Mouse (Mus musculus) liver (tissue): ENCODE measurements around the gene Tmem163.

Experiments used
- DNase-seq: peaks from one replicate; pipeline ENCODE4 v3.0.0-alpha.2; 2020; ENCODE audit warnings: mixed read lengths

The Tmem163 gene

DNA sequence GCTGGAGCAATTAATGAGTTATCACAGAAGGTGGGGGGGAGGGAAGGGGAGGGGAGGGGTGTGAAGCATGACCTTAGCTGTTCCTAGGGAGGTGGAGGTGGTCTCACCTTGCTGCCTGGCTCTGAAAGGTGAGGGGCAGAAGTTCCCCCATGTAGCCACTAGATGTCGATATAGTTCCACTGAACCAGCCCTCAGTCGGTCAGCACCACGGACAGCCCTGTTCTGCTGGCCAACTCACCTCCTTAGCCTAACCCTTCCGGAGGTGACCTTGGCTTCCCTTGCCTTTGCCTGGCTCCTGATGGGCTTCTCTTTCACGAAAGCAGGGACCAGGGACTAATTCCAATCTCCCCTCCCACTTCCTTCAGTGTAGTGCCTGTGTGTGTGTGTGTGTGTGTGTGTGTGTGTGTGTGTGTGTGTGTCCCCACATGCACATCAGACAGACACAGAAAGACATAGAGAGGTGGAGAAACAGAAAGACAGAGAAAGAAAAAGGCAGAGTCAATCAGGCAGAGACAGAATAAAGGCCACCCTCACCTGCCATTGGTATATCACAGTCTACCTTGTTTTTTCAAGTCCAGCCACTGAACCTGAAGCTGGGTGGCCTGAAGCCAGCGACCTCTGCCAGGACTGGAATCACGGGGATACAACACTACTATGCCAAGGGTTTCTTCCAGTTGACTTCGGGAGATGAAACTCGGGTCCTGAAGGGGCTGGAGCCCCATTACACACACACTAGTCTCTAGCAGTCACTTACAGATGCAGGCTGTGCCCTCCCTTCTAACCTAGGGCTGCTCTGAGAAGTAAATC lies 182.4 kb downstream of the Tmem163 start:
- DNase-seq = peak; percentile 52

DNA sequence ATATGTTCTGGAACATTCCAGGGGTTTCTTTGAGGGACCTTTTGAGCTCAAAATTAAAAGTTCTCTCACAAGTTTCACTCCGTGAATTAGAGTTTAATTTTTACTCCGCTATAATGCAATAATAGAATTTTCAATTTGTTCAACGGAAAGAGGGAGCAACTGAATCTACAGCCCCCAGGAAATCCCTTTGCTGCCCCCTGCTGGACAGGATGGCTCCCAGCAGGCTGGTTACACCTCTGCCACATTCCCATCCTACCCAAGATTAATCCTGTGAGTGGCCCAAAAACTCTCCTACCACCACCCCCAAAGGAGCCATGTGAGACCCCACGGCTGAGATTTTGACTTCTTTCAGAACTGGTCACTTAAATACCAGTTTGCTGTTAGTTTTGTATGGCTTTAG lies 192.2 kb downstream of the Tmem163 start:
- peak; percentile 47 for DNase-seq

DNA sequence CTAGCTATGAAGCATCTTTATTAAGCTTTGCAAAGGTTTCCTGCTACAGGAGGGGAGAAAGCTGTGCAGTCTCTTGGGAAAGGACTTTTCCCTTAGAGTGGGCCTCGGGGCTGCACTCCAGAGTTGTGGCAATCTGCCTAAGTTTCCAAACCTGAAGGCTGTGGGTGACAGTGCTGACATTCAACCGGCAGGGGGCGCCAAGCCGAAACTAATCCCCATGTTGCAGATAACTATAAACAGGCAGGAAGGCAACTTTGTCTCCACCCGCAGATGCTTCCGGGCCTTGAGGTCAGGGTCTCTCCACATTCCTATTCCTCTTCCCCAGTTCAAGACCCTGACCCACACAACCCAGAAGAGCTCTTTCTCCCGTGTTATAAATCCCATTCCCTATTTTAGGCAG lies 194.5 kb downstream of the Tmem163 start:
- peak; percentile 56 for DNase-seq

DNA sequence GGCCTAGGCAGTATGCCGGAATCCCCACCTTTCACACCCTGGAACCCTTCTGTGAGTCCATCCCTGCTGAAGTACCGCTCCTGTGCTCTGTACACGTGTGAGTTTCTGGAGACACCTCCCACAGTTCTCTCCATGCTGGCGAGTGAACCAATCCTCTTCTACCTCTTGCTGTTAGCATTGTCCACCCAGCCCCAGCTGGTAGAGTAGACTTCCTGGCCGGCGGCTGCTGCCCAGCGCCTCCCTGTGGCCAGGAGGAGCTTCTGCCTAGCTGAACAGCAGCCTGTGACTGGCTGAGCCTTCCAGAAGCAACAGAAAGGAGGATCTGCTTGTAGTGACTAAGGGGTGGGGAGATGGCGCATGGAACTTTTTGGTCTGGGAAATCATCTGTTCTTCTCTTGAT lies 195.2 kb downstream of the Tmem163 start:
- no peak for DNase-seq

DNA sequence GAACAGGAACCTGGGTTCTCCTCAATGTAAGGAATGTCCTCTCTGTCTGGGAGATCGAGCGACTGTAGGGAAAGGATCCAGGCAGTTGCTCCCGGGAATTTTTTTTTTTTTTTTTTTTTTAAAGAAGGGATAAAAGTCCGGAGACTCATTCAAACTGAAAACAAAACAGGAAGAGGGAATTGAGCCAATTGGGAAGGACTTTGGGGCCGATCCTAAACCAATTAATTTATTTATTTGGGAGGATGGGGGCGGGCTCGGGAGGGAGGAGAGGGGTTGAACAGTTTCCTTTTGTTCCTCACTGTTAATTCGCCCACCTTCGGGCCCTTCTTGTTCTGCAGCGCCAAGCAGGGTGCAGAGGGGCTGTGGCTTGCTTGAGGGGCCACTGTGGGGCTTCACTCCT lies 196.4 kb downstream of the Tmem163 start:
- no peak for DNase-seq

DNA sequence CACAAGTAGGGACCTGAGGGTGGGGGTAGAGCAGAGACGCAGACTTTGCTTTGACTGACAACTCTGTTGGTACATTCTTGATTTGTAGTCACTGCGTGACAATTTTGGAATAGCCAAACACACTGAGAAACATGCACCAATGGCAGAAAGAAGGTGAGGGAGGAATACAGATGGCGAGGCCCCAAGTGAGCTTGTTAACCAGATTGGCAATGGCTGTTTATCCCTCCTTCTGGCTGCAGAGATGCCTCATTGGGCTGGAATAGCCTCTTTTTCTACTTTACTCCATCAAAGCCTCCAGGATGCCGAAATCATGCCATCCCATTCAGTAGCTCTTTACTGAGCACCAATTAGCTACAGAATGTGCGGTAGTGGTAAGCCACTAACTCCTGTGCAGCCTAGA lies 203.6 kb downstream of the Tmem163 start:
- no peak for DNase-seq

DNA sequence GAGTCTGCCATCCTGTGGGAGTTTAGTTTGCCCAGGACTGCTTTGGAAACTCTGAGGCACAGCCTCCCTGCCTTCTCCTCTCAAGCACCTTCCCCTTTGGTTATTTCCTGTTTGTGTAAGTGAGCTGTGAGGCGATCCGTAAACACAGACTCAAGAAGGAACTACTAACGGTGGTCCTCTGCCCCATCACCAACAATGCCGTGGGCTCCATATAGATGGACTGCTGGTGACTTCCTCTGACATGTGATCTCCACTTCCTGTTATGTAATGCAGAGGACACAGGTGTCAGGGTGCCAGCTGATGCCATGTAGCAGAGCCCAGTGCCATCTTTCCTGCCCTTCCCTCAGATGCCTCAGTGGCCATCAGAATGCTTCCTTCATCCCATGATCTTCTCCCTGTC lies 209.2 kb downstream of the Tmem163 start:
- no peak for DNase-seq

DNA sequence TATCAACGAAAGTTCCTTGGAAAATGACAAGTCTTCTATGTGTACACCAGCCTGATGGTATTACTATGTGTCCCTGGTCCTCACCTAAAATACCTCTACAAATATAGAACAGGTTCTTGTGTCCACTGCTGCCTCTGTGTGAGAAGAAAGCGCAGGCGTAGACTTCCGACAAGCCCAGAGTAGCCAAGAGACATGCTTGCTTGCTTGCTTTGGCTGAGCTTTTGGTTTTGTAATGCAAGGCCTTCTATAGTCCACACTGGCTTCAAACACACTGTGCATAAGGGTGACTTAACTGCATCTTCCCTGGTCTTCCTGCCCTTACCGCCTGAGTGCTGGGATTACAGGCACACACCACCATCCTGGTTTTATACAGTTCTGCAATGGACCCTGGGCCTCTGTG lies 212.1 kb downstream of the Tmem163 start:
- no peak for DNase-seq

DNA sequence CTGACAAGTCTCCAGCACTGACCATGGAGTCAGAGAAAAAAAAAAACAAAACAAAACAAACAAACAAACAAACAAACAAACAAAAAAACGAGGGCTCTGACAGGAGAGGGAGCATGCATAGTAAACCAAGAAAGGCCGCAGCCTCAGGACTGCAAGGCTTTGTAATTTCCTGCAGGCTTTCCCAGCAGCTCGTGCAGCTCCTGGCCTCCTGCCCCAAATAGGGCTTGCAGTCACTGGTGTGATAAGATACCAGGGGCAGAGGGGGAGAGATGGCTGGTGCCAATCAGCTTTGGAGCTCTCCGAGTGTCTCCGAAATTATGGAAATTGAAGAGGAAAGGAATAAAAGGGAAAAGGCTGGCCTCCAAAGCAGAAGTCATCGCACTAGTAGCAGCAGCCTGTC lies 214.1 kb downstream of the Tmem163 start:
- no peak for DNase-seq

DNA sequence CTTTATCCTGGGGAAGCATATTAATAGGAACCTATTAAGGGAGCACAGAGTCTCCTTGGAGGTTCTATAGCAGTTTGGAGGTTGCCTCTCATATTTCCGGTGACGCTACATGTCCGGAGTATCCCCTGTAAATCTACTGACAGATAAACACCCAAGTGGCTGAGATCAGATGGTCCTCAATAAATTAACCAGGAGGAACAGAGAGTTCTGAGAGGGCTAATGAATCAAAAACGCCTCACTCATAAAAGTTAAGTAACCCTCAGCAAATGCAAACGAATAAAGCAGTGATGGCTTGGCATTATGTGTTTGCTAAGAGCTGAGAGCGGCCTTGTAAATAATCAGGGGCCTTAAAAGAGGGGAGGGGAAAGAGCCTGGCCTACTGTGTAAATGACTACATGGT lies 215.3 kb downstream of the Tmem163 start:
- DNase-seq = no peak

DNA sequence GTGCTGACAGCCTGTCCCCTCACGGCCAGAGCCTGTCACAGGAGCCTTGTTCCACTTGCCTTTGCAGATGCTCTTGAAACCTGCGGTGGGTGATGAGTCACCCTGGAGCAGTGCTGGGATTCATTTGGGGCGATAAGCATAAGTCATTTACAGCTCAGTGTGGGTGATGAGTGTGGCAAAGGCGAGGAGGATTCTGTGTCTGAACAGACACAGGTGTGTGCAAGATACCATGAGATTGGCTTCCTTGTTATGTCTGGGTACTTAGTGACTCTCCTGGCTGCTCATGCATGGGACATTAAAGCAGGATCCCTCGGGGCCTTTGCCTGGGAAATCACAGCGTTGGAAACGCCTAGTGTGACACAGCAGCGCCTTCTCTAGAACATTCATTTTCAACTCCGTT lies 218.3 kb downstream of the Tmem163 start:
- DNase-seq = no peak

DNA sequence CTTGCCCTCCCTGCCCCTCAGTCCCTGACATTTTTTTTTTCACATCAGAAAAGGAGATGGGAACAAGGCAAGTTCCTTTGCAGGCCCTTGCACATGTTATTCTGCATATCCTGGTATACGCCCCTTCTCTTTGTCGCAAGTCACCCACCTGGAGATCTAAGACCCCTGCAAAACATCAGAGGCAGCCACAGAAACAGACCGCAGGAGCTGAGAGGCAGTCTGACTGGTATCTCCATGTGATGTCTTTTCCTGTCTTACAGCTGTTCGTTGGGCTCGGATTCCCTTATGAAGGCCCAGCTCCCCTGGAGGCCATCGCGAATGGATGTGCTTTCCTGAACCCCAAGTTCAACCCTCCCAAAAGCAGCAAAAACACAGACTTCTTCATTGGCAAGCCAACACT lies 219.8 kb downstream of the Tmem163 start:
- no peak for DNase-seq

DNA sequence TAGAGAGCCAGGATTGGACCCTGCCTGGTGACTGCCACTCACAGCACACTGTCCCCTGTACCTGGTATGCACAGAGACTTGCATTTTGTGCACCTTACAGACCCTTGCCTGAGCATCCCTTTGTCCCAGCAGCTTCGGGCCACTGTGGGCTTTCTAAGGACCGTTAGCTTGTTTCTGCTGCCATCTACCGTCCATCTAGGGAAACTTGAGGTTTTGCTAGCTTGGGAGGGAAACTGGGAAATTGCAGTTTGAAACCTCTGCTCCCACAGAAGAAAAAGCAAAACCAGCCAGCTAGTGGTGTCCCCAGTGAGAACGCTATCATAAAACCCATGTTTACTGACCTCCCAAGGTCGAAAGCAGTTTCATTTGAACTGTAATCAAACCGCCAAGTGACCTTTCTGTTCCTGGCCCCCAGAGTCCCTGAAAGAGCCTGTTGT lies 220.3 kb downstream of the Tmem163 start:
- peak; percentile 33 for DNase-seq

DNA sequence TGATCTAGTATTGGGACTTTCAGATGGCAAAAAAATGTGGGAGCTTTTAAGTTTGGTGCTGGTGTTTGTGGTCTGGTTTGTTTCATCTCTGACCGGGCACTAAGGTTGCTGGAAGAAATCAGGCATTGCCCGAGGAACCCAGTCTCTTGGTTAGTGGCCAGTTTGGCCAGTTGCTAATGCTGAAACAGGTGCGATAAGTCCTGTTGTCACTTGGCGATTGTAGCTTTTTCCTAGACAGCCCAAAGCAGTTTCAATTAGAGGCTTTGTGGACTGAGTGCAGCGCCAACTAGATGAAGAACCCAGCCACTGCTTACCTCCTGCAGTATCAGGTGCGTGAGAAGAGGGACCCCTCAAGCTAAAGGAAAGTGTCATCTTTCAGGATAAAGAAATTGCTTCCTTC lies 226.0 kb downstream of the Tmem163 start:
- DNase-seq = no peak

DNA sequence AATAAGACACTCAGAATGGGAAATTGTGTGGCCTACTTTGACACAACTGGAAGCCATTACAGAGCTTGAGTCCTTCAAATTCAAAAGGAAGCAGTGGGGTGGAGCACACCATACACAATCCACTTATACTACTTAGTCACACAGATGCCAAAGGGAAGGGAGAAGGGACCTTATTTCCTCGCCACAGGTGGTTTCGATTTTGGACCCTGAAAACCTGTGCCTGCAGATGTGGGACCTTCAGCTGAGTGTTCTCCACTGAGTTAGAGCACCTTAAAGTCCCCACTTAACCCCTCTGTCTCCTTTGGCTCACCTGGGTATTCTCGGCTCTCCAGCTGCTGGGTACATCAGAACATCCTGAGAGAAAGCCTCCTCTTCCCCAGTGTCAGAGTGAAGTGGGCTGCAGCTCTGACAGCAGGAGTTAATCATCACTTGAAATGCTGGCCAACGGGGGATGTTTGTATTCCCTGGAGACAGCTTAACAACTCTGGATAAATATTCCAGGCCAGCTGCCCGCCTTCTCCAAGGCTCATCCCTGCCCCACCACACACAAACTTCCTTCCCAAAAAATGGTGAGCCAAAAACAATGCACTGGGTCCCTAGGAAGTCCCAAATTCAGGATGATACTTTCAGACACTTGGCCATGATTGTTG lies 234.4 kb downstream of the Tmem163 start:
- DNase-seq = no peak

DNA sequence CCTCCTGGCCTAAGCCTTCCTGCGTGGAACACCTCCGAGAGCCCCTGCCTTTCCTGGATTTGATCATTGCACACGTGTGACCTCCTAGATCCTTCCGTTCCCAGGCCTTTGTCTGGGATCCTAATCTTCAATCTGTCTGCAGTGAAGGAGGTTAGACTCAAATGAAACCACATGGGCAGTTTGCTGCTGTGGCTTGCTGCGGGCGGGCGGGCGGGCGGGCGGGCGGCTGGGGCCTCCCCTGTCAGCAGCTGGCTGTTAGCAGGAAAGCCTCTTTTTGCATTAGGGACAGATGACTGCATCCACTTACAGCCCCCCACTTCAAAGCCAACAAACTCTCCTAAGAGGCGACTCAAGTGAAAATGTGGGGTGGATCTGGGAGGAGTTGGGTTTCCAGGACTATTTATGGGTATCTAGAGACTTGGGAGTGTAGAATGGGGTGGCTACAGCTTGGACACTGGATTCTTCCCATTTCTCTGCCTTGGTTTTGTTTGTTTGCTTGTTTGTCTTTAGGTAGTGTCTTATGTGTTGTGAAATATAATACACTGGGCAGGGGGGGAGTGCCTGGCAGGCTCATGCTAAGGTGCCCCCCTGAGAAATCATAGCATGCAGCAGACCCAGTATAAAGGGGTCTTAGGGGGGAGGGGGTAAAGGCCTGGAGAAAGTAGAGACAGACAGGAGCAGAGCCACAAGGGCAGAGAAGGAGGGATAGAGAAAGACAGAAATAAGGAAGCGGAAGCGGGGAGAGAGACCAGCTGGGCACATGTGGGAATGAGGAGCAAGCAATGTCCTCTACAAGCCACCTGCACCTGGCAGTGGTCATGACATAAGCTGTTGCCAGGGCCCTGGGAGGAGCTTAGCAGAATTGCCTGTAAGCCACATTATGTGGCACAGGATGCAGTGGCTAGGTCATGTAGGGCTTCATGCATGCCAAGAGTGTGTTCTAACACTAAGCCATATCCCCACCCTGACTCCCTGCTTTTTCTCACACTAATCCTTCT lies 236.2 kb downstream of the Tmem163 start:
- no peak for DNase-seq

DNA sequence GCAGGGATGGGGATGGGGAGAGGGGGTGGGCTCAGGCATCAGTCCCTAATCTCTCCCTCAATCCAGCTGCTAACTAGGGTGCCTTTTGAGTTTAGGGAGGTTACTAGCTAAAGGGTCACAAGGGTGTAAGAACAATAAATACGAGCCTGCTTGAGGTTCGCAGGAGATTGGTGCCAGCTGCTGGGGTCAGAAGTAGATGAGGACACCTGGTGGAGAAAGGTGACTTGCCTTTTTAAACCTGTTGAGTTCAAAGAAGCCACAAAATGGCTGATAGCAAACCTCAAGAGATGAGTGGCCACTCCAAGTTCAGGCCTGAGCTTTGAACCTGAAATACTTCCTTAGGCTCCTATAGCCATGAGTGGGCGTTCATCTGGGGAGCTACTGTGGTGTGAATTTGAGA lies 237.6 kb downstream of the Tmem163 start:
- DNase-seq = no peak

DNA sequence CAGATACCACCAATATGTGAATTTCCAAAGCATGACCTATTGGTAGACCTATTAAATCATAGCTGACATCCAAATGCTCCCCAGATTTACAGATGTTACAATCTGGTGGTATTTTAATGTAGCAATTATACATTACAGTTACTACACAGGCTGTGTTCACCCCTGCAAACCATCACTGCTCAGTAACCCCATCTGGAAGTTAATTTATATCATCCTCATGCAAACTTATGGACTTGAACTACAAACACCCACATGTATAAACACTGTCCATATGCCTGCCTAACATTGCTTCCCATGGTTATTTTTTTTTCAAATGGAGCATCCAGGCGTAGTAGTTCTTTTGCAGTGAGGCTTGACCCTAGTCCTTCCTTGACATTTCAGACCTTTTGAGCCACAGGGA lies 238.3 kb downstream of the Tmem163 start:
- no peak for DNase-seq

DNA sequence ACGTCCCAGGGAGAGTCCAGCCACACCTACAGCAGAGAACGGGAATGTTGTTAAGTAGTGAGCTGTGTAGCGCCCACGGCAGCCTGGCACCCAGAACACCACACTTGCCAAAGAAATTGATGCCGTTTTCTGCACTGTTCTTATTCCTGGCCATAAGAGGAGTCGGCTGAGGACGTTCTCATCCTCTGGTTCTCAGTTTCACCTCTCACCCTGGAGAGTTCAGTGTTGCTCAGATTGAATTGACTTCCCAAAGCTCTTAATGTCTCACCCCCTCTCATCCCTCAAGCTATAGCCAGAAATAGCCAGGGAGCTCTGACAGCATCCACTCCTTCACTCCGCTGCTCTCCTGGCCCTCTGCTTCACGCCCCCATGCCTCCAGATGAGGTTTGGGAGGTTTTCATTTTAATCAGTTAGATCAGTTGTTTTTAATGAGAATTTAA lies 239.9 kb downstream of the Tmem163 start:
- DNase-seq = no peak

DNA sequence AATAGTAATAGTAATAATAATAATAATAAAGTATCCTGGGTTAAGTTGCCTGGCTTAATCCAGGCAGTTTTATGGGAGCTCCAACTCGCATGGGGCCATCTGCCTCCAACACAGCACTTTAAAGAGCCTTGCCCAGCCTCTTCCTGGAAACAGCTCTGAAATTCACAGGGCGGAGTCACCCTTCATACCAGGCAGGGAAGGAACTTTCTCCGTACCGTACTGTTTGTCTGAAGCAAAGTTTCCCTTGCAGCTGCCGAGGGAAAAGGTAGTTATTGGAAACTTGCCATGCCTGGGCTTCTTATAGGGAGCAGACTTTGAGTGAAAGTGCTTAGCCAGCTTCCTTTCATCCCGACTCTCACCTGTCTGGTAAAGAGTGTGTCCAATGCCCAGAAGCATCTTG lies 242.3 kb downstream of the Tmem163 start:
- DNase-seq = no peak
